Mouse (Mus musculus) MEL (cell line): ENCODE results near the gene Prss22. TPM values are rescaled to one million over a fixed set of nuclear protein-coding genes. Genes with fewer than 3 reads are reported as not detected.

ENCODE experiments used
- DNase-seq: peaks from one replicate; pipeline ENCODE4 v3.0.0; 2011; ENCODE audit warnings: low read depth, low spot score
- H3K27ac ChIP-seq: 2 replicates; pipeline ENCODE4 v1.5.1; 2012; ENCODE audit warnings: low read depth, mild to moderate bottlenecking, control low read depth, low read length, moderate library complexity; ENCODE audit not compliant: control insufficient read depth
- H3K27me3 ChIP-seq, 2 experiments: fragments of 150-350 bp in 1 of 2; sonication (generic) in 1 of 2; 2 replicates each; pipeline ENCODE4 v1.6.1; 2012; ENCODE audit warnings: low read length in 2 of 2, mild to moderate bottlenecking in 2 of 2, improper control_type of control experiment in 1 of 2, moderate library complexity in 1 of 2; ENCODE audit not compliant: insufficient read depth in 2 of 2, control insufficient read depth in 1 of 2
- H3K36me3 ChIP-seq, 2 experiments: 2 replicates each; pipeline ENCODE4 v1.6.1; 2012 to 2014; ENCODE audit warnings: low read length in 2 of 2, improper control_type of control experiment in 1 of 2, inconsistent platforms in 1 of 2, mild to moderate bottlenecking in 1 of 2; ENCODE audit not compliant: insufficient read depth in 2 of 2, control insufficient read depth in 1 of 2
- H3K4me1 ChIP-seq, 2 experiments: fragments of 150-350 bp in 1 of 2; sonication (generic) in 1 of 2; 2 replicates each; pipeline ENCODE4 v1.6.1; 2012; ENCODE audit warnings: low read length in 2 of 2, improper control_type of control experiment in 1 of 2, mild to moderate bottlenecking in 1 of 2; ENCODE audit not compliant: insufficient read depth in 2 of 2, control insufficient read depth in 1 of 2
- H3K4me3 ChIP-seq, 2 experiments: fragments of 150-350 bp in 1 of 2; sonication (generic) in 1 of 2; 2 replicates each; pipeline ENCODE4 v1.5.1; 2012; ENCODE audit warnings: low read depth in 2 of 2, low read length in 2 of 2, mild to moderate bottlenecking in 2 of 2, moderate library complexity in 2 of 2, control low read depth in 1 of 2, improper control_type of control experiment in 1 of 2; ENCODE audit not compliant: control insufficient read depth in 1 of 2, insufficient read depth in 1 of 2
- H3K79me2 ChIP-seq: 2 replicates; pipeline ENCODE4 v1.6.1; 2012; ENCODE audit warnings: mild to moderate bottlenecking, low read length, moderate library complexity; ENCODE audit not compliant: control insufficient read depth, poor library complexity, insufficient read depth
- H3K9ac ChIP-seq: 2 replicates; pipeline ENCODE4 v1.6.1; 2012; ENCODE audit warnings: low read depth, mild to moderate bottlenecking, control low read depth, low read length, moderate library complexity; ENCODE audit not compliant: control insufficient read depth, poor library complexity, severe bottlenecking
- H3K9me3 ChIP-seq: fragments of 150-350 bp; sonication (generic); replicated peaks from 2 replicates; pipeline ENCODE4 v1.6.1; 2012; ENCODE audit warnings: mild to moderate bottlenecking, low read length, improper control_type of control experiment, moderate library complexity; ENCODE audit not compliant: insufficient read depth
- BHLHE40 ChIP-seq: IDR thresholded peaks from 2 replicates; pipeline ENCODE4 v1.6.1; 2012; ENCODE audit warnings: low read depth, mild to moderate bottlenecking, inconsistent platforms, low read length, improper control_type of control experiment, borderline replicate concordance
- CHD1 ChIP-seq: IDR thresholded peaks from 2 replicates; pipeline ENCODE4 v1.6.1; 2012; ENCODE audit warnings: low read depth, mild to moderate bottlenecking, inconsistent platforms, low read length, improper control_type of control experiment
- CHD2 ChIP-seq: IDR thresholded peaks from 2 replicates; pipeline ENCODE4 v1.6.1; 2011; ENCODE audit warnings: low read length, improper control_type of control experiment
- CTCF ChIP-seq, 3 experiments: IDR thresholded peaks in 2 of 3; conservative IDR thresholded peaks in 1 of 3; 2 replicates each; pipeline ENCODE4 v1.5.1; 2011 to 2012; ENCODE audit warnings: low read length in 3 of 3, low read depth in 2 of 3, mild to moderate bottlenecking in 2 of 3, improper control_type of control experiment in 1 of 3, inconsistent platforms in 1 of 3, mixed read lengths in 1 of 3, moderate library complexity in 1 of 3; ENCODE audit not compliant: control insufficient read depth in 1 of 3, insufficient read depth in 1 of 3, poor library complexity in 1 of 3, severe bottlenecking in 1 of 3
- ELF1 ChIP-seq: IDR thresholded peaks from 2 replicates; pipeline ENCODE4 v1.6.1; 2014; ENCODE audit warnings: low read depth, mild to moderate bottlenecking, inconsistent platforms, low read length, improper control_type of control experiment, moderate library complexity
- EP300 ChIP-seq, 2 experiments: IDR thresholded peaks; 2 replicates each; pipeline ENCODE4 v1.6.1; 2011; ENCODE audit warnings: improper control_type of control experiment in 2 of 2, low read length in 2 of 2, low read depth in 1 of 2, mild to moderate bottlenecking in 1 of 2
- GABPA ChIP-seq: IDR thresholded peaks from 2 replicates; pipeline ENCODE4 v1.6.1; 2012; ENCODE audit warnings: low read depth, mild to moderate bottlenecking, inconsistent platforms, low read length, improper control_type of control experiment, moderate library complexity
- GATA1 ChIP-seq: IDR thresholded peaks from 2 replicates; pipeline ENCODE4 v1.6.1; 2011; ENCODE audit warnings: low read depth, low read length, improper control_type of control experiment
- JUND ChIP-seq: IDR thresholded peaks from 2 replicates; pipeline ENCODE4 v1.6.1; 2011; ENCODE audit warnings: low read depth, mild to moderate bottlenecking, improper control_type of control experiment, low read length
- KAT2A ChIP-seq: conservative IDR thresholded peaks from 2 replicates; pipeline ENCODE4 v1.6.1; 2012; ENCODE audit warnings: low read depth, low read length, improper control_type of control experiment, inconsistent platforms
- MAFK ChIP-seq: IDR thresholded peaks from 2 replicates; pipeline ENCODE4 v1.6.1; 2011; ENCODE audit warnings: low read depth, mild to moderate bottlenecking, low read length, improper control_type of control experiment, borderline replicate concordance
- MAX ChIP-seq: IDR thresholded peaks from 2 replicates; pipeline ENCODE4 v1.6.1; 2011; ENCODE audit warnings: low read length, improper control_type of control experiment
- MEF2A ChIP-seq: IDR thresholded peaks from 2 replicates; pipeline ENCODE4 v1.6.1; 2014; ENCODE audit warnings: low read depth, mild to moderate bottlenecking, inconsistent platforms, low read length, improper control_type of control experiment; ENCODE audit not compliant: poor library complexity, insufficient replicate concordance, severe bottlenecking; ENCODE audit errors: extremely low read depth
- MYB ChIP-seq: IDR thresholded peaks from 2 replicates; pipeline ENCODE4 v1.6.1; 2011; ENCODE audit warnings: mild to moderate bottlenecking, low read depth, low read length, improper control_type of control experiment
- MYC ChIP-seq: IDR thresholded peaks from 2 replicates; pipeline ENCODE4 v1.6.1; 2011; ENCODE audit warnings: low read depth, mild to moderate bottlenecking, low read length, improper control_type of control experiment, moderate library complexity
- NELFE ChIP-seq: IDR thresholded peaks from 2 replicates; pipeline ENCODE4 v1.6.1; 2011; ENCODE audit warnings: low read depth, low read length, improper control_type of control experiment
- NRF1 ChIP-seq: IDR thresholded peaks from 2 replicates; pipeline ENCODE4 v1.6.1; 2014; ENCODE audit warnings: low read depth, mild to moderate bottlenecking, inconsistent platforms, low read length, improper control_type of control experiment, moderate library complexity; ENCODE audit not compliant: poor library complexity, insufficient read depth, severe bottlenecking
- POLR2A ChIP-seq, 2 experiments: IDR thresholded peaks; 2 replicates each; pipeline ENCODE4 v1.6.1; 2011 to 2012; ENCODE audit warnings: low read length in 2 of 2, mild to moderate bottlenecking in 2 of 2, control low read depth in 1 of 2, improper control_type of control experiment in 1 of 2, low read depth in 1 of 2, moderate library complexity in 1 of 2; ENCODE audit not compliant: control insufficient read depth in 1 of 2, insufficient read depth in 1 of 2, poor library complexity in 1 of 2
- POLR2AphosphoS2 ChIP-seq: IDR thresholded peaks from 2 replicates; pipeline ENCODE4 v1.6.1; 2011; ENCODE audit warnings: low read length, improper control_type of control experiment
- RAD21 ChIP-seq: IDR thresholded peaks from 2 replicates; pipeline ENCODE4 v1.6.1; 2011; ENCODE audit warnings: mild to moderate bottlenecking, low read depth, low read length, improper control_type of control experiment
- SIN3A ChIP-seq: IDR thresholded peaks from 2 replicates; pipeline ENCODE4 v1.6.1; 2012; ENCODE audit warnings: low read length, improper control_type of control experiment, inconsistent platforms
- SMC3 ChIP-seq: IDR thresholded peaks from 2 replicates; pipeline ENCODE4 v1.6.1; 2011; ENCODE audit warnings: low read depth, low read length, improper control_type of control experiment
- TAL1 ChIP-seq: IDR thresholded peaks from 2 replicates; pipeline ENCODE4 v1.6.1; 2012; ENCODE audit warnings: mild to moderate bottlenecking, inconsistent platforms, low read length, moderate library complexity, mixed read lengths
- TCF12 ChIP-seq: IDR thresholded peaks from 2 replicates; pipeline ENCODE4 v1.6.1; 2014; ENCODE audit warnings: low read depth, mild to moderate bottlenecking, inconsistent platforms, low read length, improper control_type of control experiment, moderate library complexity
- UBTF ChIP-seq: IDR thresholded peaks from 2 replicates; pipeline ENCODE4 v1.6.1; 2012; ENCODE audit warnings: low read depth, mild to moderate bottlenecking, inconsistent platforms, low read length, improper control_type of control experiment, moderate library complexity, borderline replicate concordance; ENCODE audit not compliant: insufficient read depth
- USF1 ChIP-seq: IDR thresholded peaks from 2 replicates; pipeline ENCODE4 v1.6.1; 2014; ENCODE audit warnings: low read depth, mild to moderate bottlenecking, inconsistent platforms, low read length, improper control_type of control experiment, moderate library complexity
- USF2 ChIP-seq, 2 experiments: IDR thresholded peaks; 2 replicates each; pipeline ENCODE4 v1.6.1; 2011 to 2012; ENCODE audit warnings: improper control_type of control experiment in 2 of 2, low read length in 2 of 2, borderline replicate concordance in 1 of 2, inconsistent platforms in 1 of 2, low read depth in 1 of 2, mild to moderate bottlenecking in 1 of 2; ENCODE audit not compliant: insufficient read depth in 1 of 2
- ZC3H11A ChIP-seq: IDR thresholded peaks from 2 replicates; pipeline ENCODE4 v1.6.1; 2012; ENCODE audit warnings: low read depth, mild to moderate bottlenecking, inconsistent platforms, low read length, improper control_type of control experiment
- ZKSCAN1 ChIP-seq: IDR thresholded peaks from 2 replicates; pipeline ENCODE4 v1.6.1; 2012; ENCODE audit warnings: low read depth, mild to moderate bottlenecking, inconsistent platforms, low read length, improper control_type of control experiment, moderate library complexity
- ZNF384 ChIP-seq: IDR thresholded peaks from 2 replicates; pipeline ENCODE4 v1.6.1; 2012; ENCODE audit warnings: low read depth, mild to moderate bottlenecking, inconsistent platforms, low read length, improper control_type of control experiment
- polyA plus RNA-seq, 2 experiments: library from polyadenylated mRNA; stranded (reverse) in 1 of 2; unstranded in 1 of 2; fragments of >175 nt in 1 of 2; fragments of >200 nt in 1 of 2; gene quantifications; 2 replicates each; pipeline versions ENCODE4 v1.2.1 to v1.2.4; 2012; ENCODE audit warnings: low replicate concordance in 2 of 2, low read depth in 1 of 2; ENCODE audit not compliant: insufficient read length in 2 of 2, insufficient read depth in 1 of 2, missing spikeins in 1 of 2
- total RNA-seq: library from RNA; depleted of rRNA; stranded (reverse); fragments of 300-350 nt; gene quantifications from 2 replicates; pipeline ENCODE4 v1.2.3, GENCODE M21; 2012

Gene Prss22
- total and polyA plus RNA-seq, 3 experiments: not detected

DNA sequence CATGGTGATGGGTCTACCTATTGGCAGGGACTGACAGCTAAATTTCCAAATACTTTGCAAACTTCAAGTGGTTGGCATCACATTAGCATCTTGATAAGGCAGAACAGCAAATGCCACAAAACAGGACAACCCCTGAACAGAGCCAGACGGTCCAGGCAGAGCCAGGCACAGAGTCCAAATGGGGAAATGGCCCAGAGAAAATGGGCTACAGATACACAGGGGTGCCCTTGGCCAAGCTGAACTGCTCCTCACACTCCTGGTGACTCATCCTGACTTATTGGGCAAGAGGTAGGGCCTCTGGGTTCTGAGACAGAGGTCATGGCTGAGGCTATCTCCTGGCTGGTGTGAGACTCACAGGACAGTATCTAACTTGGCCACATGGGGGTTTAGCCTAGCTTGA, 9.5 kb upstream of the Prss22 start:
- H3K9me3 ChIP-seq: no peaks in the 10 kb centered on the region
- peaks cover 2% of the 10 kb centered on the region in 2 experiments; a peak in 3 of 4 replicates for H3K27me3 ChIP-seq
- peak; percentile 10 for DNase-seq
- no peak overlapping the region for H3K9ac ChIP-seq
- TF ChIP-seq KAT2A (no peak), ZNF384 (no peak), TAL1 (no peak), CTCF (IDR thresholded peaks at IDR 0.05 in 2 of 3, conservative IDR thresholded peaks at IDR 0.05 in 1 of 3; ENCODE audit: control insufficient read depth in 1 of 3, insufficient read depth in 1 of 3, low read depth in 2 of 3, low read length in 3 of 3, poor library complexity in 1 of 3, severe bottlenecking in 1 of 3) (no peak), SIN3A (no peak)
- H3K79me2 ChIP-seq: no peaks in the 10 kb centered on the region
- no peak overlapping the region for H3K27ac ChIP-seq
- H3K36me3 ChIP-seq: peaks cover 0 to 2% of the 10 kb centered on the region in 2 experiments; a peak in 1 of 4 replicates
- peaks cover 10 to 19% of the 10 kb centered on the region in 2 experiments for H3K4me1 ChIP-seq
- no peak overlapping the region for H3K4me3 ChIP-seq

DNA sequence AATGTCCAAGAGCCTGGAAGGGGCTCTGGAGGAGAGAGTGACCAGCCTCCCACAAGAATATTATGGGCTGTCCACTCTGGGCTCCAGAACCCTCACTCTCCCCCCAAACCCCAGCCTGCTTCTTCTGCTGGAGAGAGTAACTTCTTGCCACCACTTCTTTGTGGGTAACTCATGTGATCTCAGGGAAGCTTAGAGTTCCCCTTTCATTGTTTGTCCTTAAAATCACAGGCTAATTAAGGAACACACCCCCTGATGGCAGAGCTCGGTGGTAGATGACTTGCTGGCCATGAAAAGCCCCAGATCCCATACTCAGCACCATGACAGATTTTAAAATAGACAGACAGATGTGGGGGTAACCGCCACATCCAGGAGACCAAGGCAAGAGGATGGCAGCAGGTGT, 9.0 kb upstream of the Prss22 start:
- H3K9ac ChIP-seq: peak overlapping the region; percentile 23; the same call in 1 of the 2 replicates
- H3K9me3 ChIP-seq: no peaks in the 10 kb centered on the region
- peak; percentile 79 for DNase-seq
- H3K4me3 ChIP-seq: 0 out of 4 replicates have a peak overlapping the region, but pooled peaks of 1 of the 2 experiments have one; percentile 24
- peaks cover 10 to 19% of the 10 kb centered on the region in 2 experiments for H3K4me1 ChIP-seq
- H3K27me3 ChIP-seq: peaks cover 2% of the 10 kb centered on the region in 2 experiments; a peak in 3 of 4 replicates
- H3K79me2 ChIP-seq: no peaks in the 10 kb centered on the region
- H3K36me3 ChIP-seq: peaks cover 0 to 2% of the 10 kb centered on the region in 2 experiments; a peak in 1 of 4 replicates
- no peak overlapping the region for H3K27ac ChIP-seq
- TF ChIP-seq RAD21: no peak
- no peak for TF ChIP-seq MYC
- TF ChIP-seq MEF2A: no peak
- TF ChIP-seq POLR2AphosphoS2: no peak
- TF ChIP-seq CTCF (IDR thresholded peaks at IDR 0.05 in 2 of 3, conservative IDR thresholded peaks at IDR 0.05 in 1 of 3; ENCODE audit: control insufficient read depth in 1 of 3, insufficient read depth in 1 of 3, low read depth in 2 of 3, low read length in 3 of 3, poor library complexity in 1 of 3, severe bottlenecking in 1 of 3): no peak
- no peak for TF ChIP-seq CHD2
- TF ChIP-seq ZNF384: no peak
- no peak for TF ChIP-seq EP300 (IDR thresholded peaks at IDR 0.05; ENCODE audit: low read depth in 1 of 2, low read length in 2 of 2)
- no peak for TF ChIP-seq GABPA
- no peak for TF ChIP-seq JUND
- no peak for TF ChIP-seq ZKSCAN1
- no peak for TF ChIP-seq CHD1
- TF ChIP-seq MYB: no peak
- TF ChIP-seq POLR2A (IDR thresholded peaks at IDR 0.05; ENCODE audit: control insufficient read depth in 1 of 2, insufficient read depth in 1 of 2, low read depth in 1 of 2, low read length in 2 of 2, poor library complexity in 1 of 2): no peak
- TF ChIP-seq SIN3A: no peak
- TF ChIP-seq TCF12: no peak
- TF ChIP-seq SMC3: no peak
- TF ChIP-seq GATA1: no peak
- TF ChIP-seq KAT2A: no peak
- 0 out of 4 replicates have a peak, but pooled peaks of 1 of the 2 experiments have one; percentile 28 for TF ChIP-seq USF2 (IDR thresholded peaks at IDR 0.05; ENCODE audit: borderline replicate concordance in 1 of 2, insufficient read depth in 1 of 2, low read depth in 1 of 2, low read length in 2 of 2)
- TF ChIP-seq NELFE: no peak
- peak; percentile 42; the same call in 1 of the 2 replicates for TF ChIP-seq MAX
- no peak for TF ChIP-seq TAL1
- no peak for TF ChIP-seq ZC3H11A
- no peak for TF ChIP-seq ELF1
- TF ChIP-seq UBTF: no peak
- no peak for TF ChIP-seq NRF1
- peak; percentile 89 for TF ChIP-seq USF1
- TF ChIP-seq MAFK: no peak
- peak; percentile 93 for TF ChIP-seq BHLHE40
